Mouse (Mus musculus): ENCODE data around the gene Kdm5b. TPM values are rescaled to one million over a fixed set of nuclear protein-coding genes. Genes with fewer than 3 reads are reported as not detected.

Kdm5b gene
- polyA plus RNA-seq, 1 experiment: 11.2 TPM

- Histone ChIP-seq H3ac (ENCODE audit: control insufficient read depth, insufficient read length) (no peak overlapping the region), H3K79me2 (ENCODE audit: control insufficient read depth, insufficient read depth) (peaks cover 71% of the 10 kb centered on the region), H3K36me3 (ENCODE audit: control insufficient read depth, insufficient read depth) (no peaks in the 10 kb centered on the region), H3K4me2 (ENCODE audit: low read depth) (no peak overlapping the region), H3K27me3 (ENCODE audit: control insufficient read depth, insufficient read depth, insufficient read length) (no peaks in the 10 kb centered on the region), H3K4me3 (no peak overlapping the region)
- no peak for TF ChIP-seq MYOG (IDR thresholded peaks at IDR 0.05; ENCODE audit: control insufficient read depth in 1 of 3, insufficient read depth in 1 of 3, insufficient read length in 2 of 3, low read depth in 2 of 3)
- no peak for TF ChIP-seq MYOD1 (IDR thresholded peaks at IDR 0.05; ENCODE audit: control insufficient read depth in 1 of 3, insufficient read length in 2 of 3, low read depth in 2 of 3)
- no peak for TF ChIP-seq TCF12 (IDR thresholded peaks at IDR 0.05; ENCODE audit: insufficient read depth, poor library complexity, severe bottlenecking)
- TF ChIP-seq MAX (IDR thresholded peaks at IDR 0.05; ENCODE audit: low read depth): no peak
- TF ChIP-seq POLR2A (IDR thresholded peaks at IDR 0.05; ENCODE audit: insufficient read length, low read depth): no peak
- no peak for TF ChIP-seq CEBPB (IDR thresholded peaks at IDR 0.05; ENCODE audit: insufficient read depth, poor library complexity, severe bottlenecking)
- TF ChIP-seq USF1 (IDR thresholded peaks at IDR 0.05; ENCODE audit: low read depth): no peak
- TF ChIP-seq POLR2AphosphoS2 (IDR thresholded peaks at IDR 0.05; ENCODE audit: insufficient read length, low read depth): no peak
- no peak for TF ChIP-seq TCF3 (IDR thresholded peaks at IDR 0.05; ENCODE audit: insufficient read length, low read depth)
- no peak for TF ChIP-seq E2F4 (IDR thresholded peaks at IDR 0.05; ENCODE audit: insufficient read depth)
- TF ChIP-seq REST (IDR thresholded peaks at IDR 0.05; ENCODE audit: insufficient read depth, insufficient read length): no peak
- TF ChIP-seq SRF (IDR thresholded peaks at IDR 0.05; ENCODE audit: control insufficient read depth, insufficient read length, low read depth): no peak
Observed at GRCm38 (mm10) chr1:134570631-134571030, 10.7 kb downstream of the Kdm5b start.

GRCm38 (mm10) chr1:134573300-134573931 lies 13.4 kb downstream of the Kdm5b start:
- no peak overlapping the region for H3ac ChIP-seq (ENCODE audit: control insufficient read depth, insufficient read length)
- H3K36me3 ChIP-seq (ENCODE audit: control insufficient read depth, insufficient read depth): no peaks in the 10 kb centered on the region
- H3K79me2 ChIP-seq (ENCODE audit: control insufficient read depth, insufficient read depth): peaks cover 59% of the 10 kb centered on the region
- TF ChIP-seq TCF12 (IDR thresholded peaks at IDR 0.05; ENCODE audit: insufficient read depth, poor library complexity, severe bottlenecking) (no peak), POLR2AphosphoS2 (IDR thresholded peaks at IDR 0.05; ENCODE audit: insufficient read length, low read depth) (no peak), REST (IDR thresholded peaks at IDR 0.05; ENCODE audit: insufficient read depth, insufficient read length) (no peak), SRF (IDR thresholded peaks at IDR 0.05; ENCODE audit: control insufficient read depth, insufficient read length, low read depth) (no peak), TCF3 (IDR thresholded peaks at IDR 0.05; ENCODE audit: insufficient read length, low read depth) (no peak), MYOD1 (IDR thresholded peaks at IDR 0.05; ENCODE audit: control insufficient read depth in 1 of 3, insufficient read length in 2 of 3, low read depth in 2 of 3) (no peak), E2F4 (IDR thresholded peaks at IDR 0.05; ENCODE audit: insufficient read depth) (no peak), MAX (IDR thresholded peaks at IDR 0.05; ENCODE audit: low read depth) (no peak), POLR2A (IDR thresholded peaks at IDR 0.05; ENCODE audit: insufficient read length, low read depth) (no peak), MYOG (IDR thresholded peaks at IDR 0.05; ENCODE audit: control insufficient read depth in 1 of 3, insufficient read depth in 1 of 3, insufficient read length in 2 of 3, low read depth in 2 of 3) (no peak), CEBPB (IDR thresholded peaks at IDR 0.05; ENCODE audit: insufficient read depth, poor library complexity, severe bottlenecking) (no peak), USF1 (IDR thresholded peaks at IDR 0.05; ENCODE audit: low read depth) (no peak)
- H3K4me2 ChIP-seq (ENCODE audit: low read depth): no peak overlapping the region
- no peak overlapping the region for H3K4me3 ChIP-seq
- no peaks in the 10 kb centered on the region for H3K27me3 ChIP-seq (ENCODE audit: control insufficient read depth, insufficient read depth, insufficient read length)

DNA sequence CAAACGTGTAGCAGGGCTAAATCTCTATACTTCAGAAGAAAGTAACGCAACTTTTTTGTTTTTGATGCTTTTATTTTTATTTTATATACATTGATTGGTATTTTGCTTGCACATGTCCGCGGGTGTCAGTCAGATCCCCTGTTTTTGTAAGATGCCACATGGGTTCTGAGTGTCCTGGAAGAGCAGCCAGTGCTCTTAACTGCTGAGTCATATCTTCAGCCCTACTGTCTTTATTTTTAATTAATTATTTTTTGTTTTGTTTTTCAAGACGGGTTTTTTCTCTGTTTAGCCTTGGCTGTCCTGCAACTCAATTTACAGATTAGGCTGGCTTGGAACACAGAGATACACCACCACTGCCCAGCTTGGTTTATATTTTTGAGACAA lies 14.0 kb downstream of the Kdm5b start:
- Histone ChIP-seq H3K27me3 (ENCODE audit: control insufficient read depth, insufficient read depth, insufficient read length) (no peaks in the 10 kb centered on the region), H3K79me2 (ENCODE audit: control insufficient read depth, insufficient read depth) (peaks cover 56% of the 10 kb centered on the region), H3K4me2 (ENCODE audit: low read depth) (no peak overlapping the region), H3ac (ENCODE audit: control insufficient read depth, insufficient read length) (no peak overlapping the region), H3K4me3 (no peak overlapping the region), H3K36me3 (ENCODE audit: control insufficient read depth, insufficient read depth) (no peaks in the 10 kb centered on the region)
- TF ChIP-seq POLR2A (IDR thresholded peaks at IDR 0.05; ENCODE audit: insufficient read length, low read depth): no peak
- no peak for TF ChIP-seq MYOG (IDR thresholded peaks at IDR 0.05; ENCODE audit: control insufficient read depth in 1 of 3, insufficient read depth in 1 of 3, insufficient read length in 2 of 3, low read depth in 2 of 3)
- no peak for TF ChIP-seq REST (IDR thresholded peaks at IDR 0.05; ENCODE audit: insufficient read depth, insufficient read length)
- TF ChIP-seq TCF3 (IDR thresholded peaks at IDR 0.05; ENCODE audit: insufficient read length, low read depth): no peak
- no peak for TF ChIP-seq CEBPB (IDR thresholded peaks at IDR 0.05; ENCODE audit: insufficient read depth, poor library complexity, severe bottlenecking)
- no peak for TF ChIP-seq POLR2AphosphoS2 (IDR thresholded peaks at IDR 0.05; ENCODE audit: insufficient read length, low read depth)
- no peak for TF ChIP-seq MYOD1 (IDR thresholded peaks at IDR 0.05; ENCODE audit: control insufficient read depth in 1 of 3, insufficient read length in 2 of 3, low read depth in 2 of 3)
- no peak for TF ChIP-seq TCF12 (IDR thresholded peaks at IDR 0.05; ENCODE audit: insufficient read depth, poor library complexity, severe bottlenecking)
- no peak for TF ChIP-seq USF1 (IDR thresholded peaks at IDR 0.05; ENCODE audit: low read depth)
- TF ChIP-seq MAX (IDR thresholded peaks at IDR 0.05; ENCODE audit: low read depth): no peak
- no peak for TF ChIP-seq SRF (IDR thresholded peaks at IDR 0.05; ENCODE audit: control insufficient read depth, insufficient read length, low read depth)
- no peak for TF ChIP-seq E2F4 (IDR thresholded peaks at IDR 0.05; ENCODE audit: insufficient read depth)

DNA sequence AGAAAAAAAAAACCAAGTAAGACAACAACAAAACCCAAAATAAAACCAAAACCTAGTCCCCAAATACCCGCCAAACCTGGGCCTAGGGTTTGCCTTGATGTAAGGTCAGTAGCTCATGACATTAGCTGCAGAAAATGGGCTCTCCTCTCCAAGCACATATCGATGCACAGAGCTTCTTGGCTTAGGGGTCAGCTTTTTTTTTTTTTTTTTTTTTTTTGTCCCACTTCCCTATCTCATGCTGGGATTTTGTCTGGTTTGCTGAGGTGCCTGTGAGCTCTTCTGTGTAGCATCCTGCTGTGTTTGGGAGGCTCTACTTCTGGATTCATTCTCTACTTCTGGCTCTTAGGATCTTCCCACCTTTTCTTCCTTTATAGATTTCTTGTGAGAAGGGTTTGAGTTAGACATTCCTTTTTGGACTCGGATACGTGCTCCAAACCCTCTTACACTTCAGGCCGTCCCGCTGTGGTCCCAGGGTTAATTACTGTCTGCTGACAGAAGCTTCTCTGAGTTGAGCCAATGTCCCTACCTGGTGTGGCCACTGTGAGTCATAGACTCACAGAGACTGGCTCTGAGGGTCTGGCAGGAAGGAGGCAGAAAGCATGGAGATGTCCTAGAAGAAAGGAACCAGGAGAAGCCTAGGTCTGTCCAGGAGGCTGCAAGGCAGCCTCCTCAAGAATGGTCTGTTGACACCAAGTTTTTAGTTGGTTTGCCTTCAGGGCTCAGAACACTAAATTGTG lies 17.6 kb downstream of the Kdm5b start:
- Histone ChIP-seq H3K27me3 (ENCODE audit: control insufficient read depth, insufficient read depth, insufficient read length) (no peaks in the 10 kb centered on the region), H3K36me3 (ENCODE audit: control insufficient read depth, insufficient read depth) (no peaks in the 10 kb centered on the region), H3K79me2 (ENCODE audit: control insufficient read depth, insufficient read depth) (peaks cover 45% of the 10 kb centered on the region), H3K4me2 (ENCODE audit: low read depth) (no peak overlapping the region), H3ac (ENCODE audit: control insufficient read depth, insufficient read length) (no peak overlapping the region), H3K4me3 (no peak overlapping the region)
- TF ChIP-seq MYOD1 (IDR thresholded peaks at IDR 0.05; ENCODE audit: control insufficient read depth in 1 of 3, insufficient read length in 2 of 3, low read depth in 2 of 3) (no peak), POLR2AphosphoS2 (IDR thresholded peaks at IDR 0.05; ENCODE audit: insufficient read length, low read depth) (no peak), MAX (IDR thresholded peaks at IDR 0.05; ENCODE audit: low read depth) (no peak), USF1 (IDR thresholded peaks at IDR 0.05; ENCODE audit: low read depth) (no peak)
